Mouse (Mus musculus) embryonic facial prominence, embryonic 15.5 days (tissue): Measurements from ENCODE around the gene Ddost. TPM values are rescaled to one million over a fixed set of nuclear protein-coding genes. Genes with fewer than 3 reads are reported as not detected.
"Not testable (repeated sequence)": the region's sequence is repeated elsewhere in the genome, so short reads cannot be mapped to it uniquely, and the experiment has no call there.

Source experiments
- ATAC-seq: fragments of 200-750 bp; cut with Nextera tagmentation; 2 replicates; pipeline ENCODE4 v1.8.0; 2017; ENCODE audit warnings: low read depth, moderate TSS enrichment; ENCODE audit not compliant: insufficient number of reproducible peaks, low FRiP score, low TSS enrichment
- H3K27ac ChIP-seq: fragments of 300-500 bp; sonication (generic); replicated peaks from 2 replicates; pipeline ENCODE4 v1.5.1; 2015; ENCODE audit warnings: mild to moderate bottlenecking, inconsistent platforms
- H3K27me3 ChIP-seq: fragments of 300-500 bp; sonication (generic); 2 replicates; pipeline ENCODE4 v1.6.1; 2015; ENCODE audit warnings: inconsistent platforms
- H3K36me3 ChIP-seq: fragments of 300-500 bp; sonication (generic); 2 replicates; pipeline ENCODE4 v1.6.1; 2015; ENCODE audit warnings: mild to moderate bottlenecking, inconsistent platforms
- H3K4me1 ChIP-seq: fragments of 300-500 bp; sonication (generic); 2 replicates; pipeline ENCODE4 v1.6.1; 2015; ENCODE audit warnings: inconsistent platforms
- H3K4me2 ChIP-seq: fragments of 300-500 bp; sonication (generic); replicated peaks from 2 replicates; pipeline ENCODE4 v1.6.1; 2015; ENCODE audit warnings: mild to moderate bottlenecking, inconsistent platforms
- H3K4me3 ChIP-seq: fragments of 300-500 bp; sonication (generic); replicated peaks from 2 replicates; pipeline ENCODE4 v1.5.1; 2015; ENCODE audit warnings: mild to moderate bottlenecking, inconsistent platforms
- H3K9ac ChIP-seq: fragments of 300-500 bp; sonication (generic); 2 replicates; pipeline ENCODE4 v1.6.1; 2015; ENCODE audit warnings: inconsistent platforms
- H3K9me3 ChIP-seq: fragments of 300-500 bp; sonication (generic); replicated peaks from 2 replicates; pipeline ENCODE4 v1.6.1; 2016; ENCODE audit warnings: inconsistent platforms
- WGBS: fragments of 180-500 bp; shearing (Covaris S2); methylation state at CpG from one replicate; pipeline ENCODE4 v1.1.7; 2015; 5-methylcytosine and 5-hydroxymethylcytosine counted together
- polyA plus RNA-seq: library from polyadenylated mRNA; unstranded; fragments of >200 nt; fragmentation: Nextera tagmentation; extraction: Ambion mirVana; gene quantifications from 2 replicates; pipeline ENCODE4 v1.2.1, GENCODE M21; 2015

The Ddost gene
- polyA plus RNA-seq, 1 experiment from 2014 or later = 369 TPM

DNA sequence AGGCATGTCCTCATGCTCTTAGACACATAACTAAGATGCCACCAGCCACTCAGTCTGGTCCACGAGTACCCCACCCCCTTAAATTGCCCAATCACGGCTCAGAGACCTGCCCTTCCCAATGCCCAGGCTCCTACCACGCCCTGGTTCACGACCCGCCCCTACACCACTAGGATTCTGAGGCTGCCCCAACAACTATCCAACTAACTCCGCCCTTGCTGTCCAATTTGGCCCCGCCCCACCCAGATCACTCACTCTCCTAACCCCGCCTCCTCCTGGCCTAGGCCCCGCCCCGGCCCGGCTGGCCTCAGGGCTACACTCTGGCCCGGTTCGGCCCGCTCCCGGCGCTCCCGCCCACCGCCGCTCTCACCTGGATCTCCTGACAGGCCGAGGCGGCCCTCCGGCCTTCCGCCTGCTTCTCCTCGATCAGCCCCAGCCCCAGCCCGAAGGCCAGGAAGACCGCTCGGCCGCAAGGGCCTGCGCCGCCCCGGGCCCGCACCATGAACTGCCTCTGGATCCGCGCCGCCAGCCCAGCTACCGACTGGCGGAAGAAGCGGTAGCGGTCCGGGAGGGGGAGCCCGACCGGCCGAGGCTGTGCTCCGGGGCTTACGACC is 21.0 kb downstream of the Ddost start:
- WGBS = under 1% methylated on average over 45 of the region's 45 CpGs

DNA sequence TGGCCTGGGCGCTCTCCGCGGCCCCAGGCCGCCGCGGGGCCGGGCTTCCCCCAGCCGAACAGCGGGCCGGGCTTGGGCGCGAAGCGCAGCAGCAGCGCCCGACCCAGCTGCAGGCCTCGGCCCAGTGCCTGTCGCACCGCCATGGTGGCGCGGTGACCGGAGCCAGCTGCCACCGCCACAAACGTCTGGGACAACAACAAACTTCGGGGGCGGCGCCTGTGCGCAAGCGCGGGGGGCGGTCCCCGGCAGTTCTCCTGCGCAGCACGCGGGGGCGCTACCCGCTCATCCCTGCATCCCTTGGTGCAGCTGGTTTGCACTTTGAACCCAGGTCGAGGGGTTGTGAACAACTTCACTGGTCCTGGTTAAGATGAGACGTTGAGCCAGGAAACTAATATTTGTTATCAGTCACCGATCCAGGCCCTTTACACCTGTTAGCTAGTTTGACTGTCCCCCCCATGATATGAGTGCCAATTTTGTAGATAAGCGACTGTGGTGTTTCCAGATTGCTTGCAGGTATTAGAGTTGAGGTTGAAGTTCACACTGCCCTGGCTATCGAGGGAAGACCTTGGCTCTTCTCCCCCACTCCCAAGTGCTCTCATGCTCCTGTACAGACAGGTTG is 21.7 kb downstream of the Ddost start, which contains the start of gene Pink1:
Gene Pink1, minus strand, starts transcription at position 231 of the 619 bp plus-strand sequence.
- no peaks in the 10 kb centered on the region for H3K9me3 ChIP-seq
- WGBS = 3% methylated on average over 41 of the region's 41 CpGs
- peak; percentile 56 for ATAC-seq
- H3K4me2 ChIP-seq = peak within 1 kb of the TSS; percentile 56
- H3K27me3 ChIP-seq = peaks cover 7% of the 10 kb centered on the region
- peak within 1 kb of the TSS; percentile 90 for H3K9ac ChIP-seq
- H3K4me1 ChIP-seq = peaks cover 21% of the 10 kb centered on the region; the same call in 1 of the 2 replicates
- peak within 1 kb of the TSS; percentile 96 for H3K4me3 ChIP-seq
- H3K27ac ChIP-seq = peak within 1 kb of the TSS; percentile 96
- H3K36me3 ChIP-seq = no peaks in the 10 kb centered on the region

More for the DNA sequence above, 21.0 kb downstream of the Ddost start:
- H3K36me3 ChIP-seq = no peaks in the 10 kb centered on the region
- no peaks in the 10 kb centered on the region for H3K9me3 ChIP-seq
- H3K4me2 ChIP-seq = peak overlapping the region; percentile 56
- H3K27ac ChIP-seq = peak overlapping the region; percentile 96
- H3K4me3 ChIP-seq = peak overlapping the region; percentile 96
- peak; percentile 89 for ATAC-seq
- H3K27me3 ChIP-seq = peaks cover under 1% of the 10 kb centered on the region; the same call in 1 of the 2 replicates
- H3K9ac ChIP-seq = peak overlapping the region; percentile 90
- peaks cover 20% of the 10 kb centered on the region; the same call in 1 of the 2 replicates for H3K4me1 ChIP-seq

DNA sequence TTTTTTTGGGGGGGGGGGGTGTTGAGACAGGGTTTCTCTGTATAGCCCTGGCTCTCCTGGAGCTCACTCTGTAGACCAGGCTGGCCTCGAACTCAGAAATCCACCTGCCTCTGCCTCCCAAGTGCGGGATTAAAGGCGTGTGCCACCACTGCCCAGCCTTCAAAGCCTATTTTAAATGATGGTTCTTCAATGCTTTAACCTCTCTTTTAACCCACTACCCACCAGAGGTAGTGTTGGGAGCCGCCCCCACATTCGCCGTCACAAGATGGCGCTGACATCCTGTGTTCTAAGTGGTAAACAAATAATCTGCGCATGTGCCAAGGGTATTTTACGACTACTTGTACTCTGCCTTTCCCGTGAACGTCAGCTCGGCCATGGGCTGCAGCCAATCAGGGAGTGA is 22.6 kb downstream of the Ddost start:
- not testable (repeated sequence) for ATAC-seq, H3K36me3 ChIP-seq, H3K9ac ChIP-seq, H3K4me2 ChIP-seq, H3K4me3 ChIP-seq, H3K9me3 ChIP-seq
- H3K4me1 ChIP-seq = peaks cover 21% of the 10 kb centered on the region; the same call in 1 of the 2 replicates
- H3K27ac ChIP-seq = 0 out of 2 replicates have a peak overlapping the region, but pooled peaks have one; percentile 34
- WGBS = 65% methylated on average over 8 of the region's 12 CpGs
- H3K27me3 ChIP-seq = peaks cover 16% of the 10 kb centered on the region

DNA sequence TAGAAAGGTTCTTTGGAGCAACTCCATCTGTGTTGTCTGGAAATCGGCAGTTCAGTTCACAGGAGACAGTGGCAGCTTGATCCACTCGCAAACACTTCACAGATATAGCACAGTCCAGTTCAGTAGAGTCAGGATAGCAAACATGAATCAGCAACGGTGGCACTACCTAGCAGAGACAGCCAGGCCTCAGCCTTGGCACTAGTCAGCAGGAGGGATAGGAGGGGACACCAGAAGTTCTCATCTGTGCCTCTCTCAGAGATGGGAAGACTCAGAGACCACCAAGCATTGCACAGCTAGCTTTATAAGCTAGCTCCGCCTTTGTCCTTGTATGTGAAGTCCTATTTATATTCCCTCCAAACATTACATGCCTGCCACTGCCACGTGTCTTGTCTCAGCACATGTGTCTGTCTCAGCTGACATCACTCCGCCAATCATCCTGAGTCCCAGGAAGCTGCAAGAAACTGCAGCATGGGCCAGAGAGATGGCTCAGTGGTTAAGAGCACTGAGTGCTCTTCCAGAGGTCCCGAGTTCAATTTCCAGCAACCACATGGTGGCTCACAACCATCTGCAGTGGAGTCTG is 23.5 kb downstream of the Ddost start:
- no peaks in the 10 kb centered on the region for H3K9me3 ChIP-seq
- no peaks in the 10 kb centered on the region for H3K36me3 ChIP-seq
- H3K27me3 ChIP-seq = peaks cover 16% of the 10 kb centered on the region
- peak overlapping the region; percentile 68; the same call in 1 of the 2 replicates for H3K27ac ChIP-seq
- H3K4me3 ChIP-seq = peak overlapping the region; percentile 24
- no peak overlapping the region for H3K9ac ChIP-seq
- ATAC-seq = no peak
- peaks cover 21% of the 10 kb centered on the region; the same call in 1 of the 2 replicates for H3K4me1 ChIP-seq
- WGBS = 66% methylated on average over 7 of the region's 7 CpGs
- peak overlapping the region; percentile 41 for H3K4me2 ChIP-seq

DNA sequence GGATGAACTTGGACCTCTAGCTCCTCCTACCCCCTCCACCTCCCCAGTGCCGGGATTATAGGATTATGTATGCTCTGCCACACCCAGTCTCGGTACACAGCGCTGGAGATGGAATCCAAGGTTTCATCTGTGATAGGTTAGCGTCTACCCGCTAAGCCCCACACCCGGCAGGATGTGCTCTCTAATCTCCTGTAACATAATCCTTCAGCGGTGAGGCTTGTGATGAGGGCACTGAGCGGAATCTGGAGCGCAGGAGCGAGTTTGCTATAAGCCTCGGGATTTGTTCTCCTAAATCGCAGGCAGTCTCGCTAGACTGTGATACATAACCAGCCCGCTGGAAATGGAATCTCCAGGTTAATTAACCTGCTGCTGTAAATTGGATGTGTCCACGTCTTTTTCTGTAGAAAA is 25.7 kb downstream of the Ddost start:
- Histone ChIP-seq H3K9ac (no peak overlapping the region), H3K27me3 (peaks cover 16% of the 10 kb centered on the region), H3K9me3 (no peaks in the 10 kb centered on the region), H3K4me3 (no peak overlapping the region), H3K27ac (no peak overlapping the region), H3K4me1 (peaks cover 13% of the 10 kb centered on the region; the same call in 1 of the 2 replicates), H3K4me2 (no peak overlapping the region), H3K36me3 (no peaks in the 10 kb centered on the region)
- 4% methylated on average over 15 of the region's 15 CpGs for WGBS
- no peak for ATAC-seq

DNA sequence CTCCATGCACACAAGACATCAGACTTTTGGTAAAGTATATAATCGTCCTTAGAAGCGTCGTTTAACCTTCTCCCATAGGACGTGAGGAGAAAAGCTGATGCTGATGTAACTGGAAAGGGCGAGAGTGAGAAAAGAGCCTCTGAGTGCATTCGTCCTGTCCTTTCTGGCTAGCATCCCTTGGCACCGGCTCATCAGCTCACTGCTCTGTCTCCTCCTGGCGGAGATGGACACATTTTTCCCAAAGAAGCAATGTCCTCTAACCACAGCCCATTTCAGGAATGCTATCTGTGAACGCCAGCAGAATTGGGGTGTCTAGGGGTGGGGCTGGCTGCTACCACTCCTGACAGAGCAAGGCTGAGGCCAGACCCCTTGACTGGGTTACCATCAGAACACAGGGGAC is 27.1 kb downstream of the Ddost start:
- Histone ChIP-seq H3K36me3 (no peaks in the 10 kb centered on the region), H3K4me1 (peaks cover 6% of the 10 kb centered on the region; the same call in 1 of the 2 replicates), H3K4me2 (no peak overlapping the region), H3K27ac (no peak overlapping the region), H3K27me3 (peaks cover 16% of the 10 kb centered on the region), H3K4me3 (no peak overlapping the region), H3K9ac (no peak overlapping the region), H3K9me3 (no peaks in the 10 kb centered on the region)
- WGBS = 76% methylated on average over 9 of the region's 9 CpGs
- no peak for ATAC-seq

DNA sequence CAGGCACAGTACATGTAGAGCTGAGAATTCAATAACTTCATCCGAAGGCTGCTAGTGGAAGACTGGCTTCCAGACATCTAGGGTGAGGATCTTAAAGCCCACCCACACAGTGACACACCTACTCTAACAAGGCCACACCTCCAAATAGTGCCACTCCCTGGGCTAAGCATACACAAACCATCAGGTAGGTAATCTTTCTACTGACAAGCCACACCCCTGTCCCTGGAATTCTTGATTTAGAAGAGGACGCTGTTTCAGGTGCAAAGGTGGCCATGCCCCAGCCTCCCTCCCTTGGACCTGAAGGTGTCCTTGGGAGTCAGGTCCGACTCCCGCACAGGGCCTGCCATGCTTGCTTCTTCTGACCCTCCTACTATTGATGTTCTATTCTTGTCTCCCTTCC is 28.6 kb downstream of the Ddost start:
- no peak overlapping the region for H3K4me2 ChIP-seq
- H3K9me3 ChIP-seq = no peaks in the 10 kb centered on the region
- H3K27me3 ChIP-seq = peaks cover 16% of the 10 kb centered on the region
- no peaks in the 10 kb centered on the region for H3K36me3 ChIP-seq
- H3K4me3 ChIP-seq = no peak overlapping the region
- H3K27ac ChIP-seq = no peak overlapping the region
- no peak overlapping the region for H3K9ac ChIP-seq
- peaks cover 6% of the 10 kb centered on the region; the same call in 1 of the 2 replicates for H3K4me1 ChIP-seq
- 79% methylated on average over 4 of the region's 4 CpGs for WGBS
- no peak for ATAC-seq

DNA sequence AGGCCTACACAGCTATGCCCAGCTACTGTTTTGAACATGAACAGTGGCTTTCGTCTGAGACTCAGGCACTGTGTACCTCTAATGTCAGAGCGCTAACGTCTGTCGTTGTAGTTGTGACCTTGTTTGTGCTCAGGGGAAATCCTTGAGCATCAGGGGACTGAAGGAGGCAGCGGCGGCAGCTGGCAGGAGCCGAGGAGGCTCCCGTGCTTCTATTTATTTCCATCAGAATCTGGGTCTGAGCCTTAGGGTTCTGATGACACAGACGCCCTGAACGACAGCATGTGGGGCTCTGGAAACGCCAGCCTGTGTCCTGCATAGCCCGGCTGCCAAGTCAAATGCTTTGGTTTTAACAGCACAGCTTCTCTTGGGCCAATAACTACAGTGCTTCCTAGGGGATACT is 30.5 kb downstream of the Ddost start:
- H3K27me3 ChIP-seq = peaks cover 16% of the 10 kb centered on the region
- no peak overlapping the region for H3K9ac ChIP-seq
- no peak overlapping the region for H3K27ac ChIP-seq
- 75% methylated on average over 12 of the region's 12 CpGs for WGBS
- H3K4me1 ChIP-seq = peaks cover 6% of the 10 kb centered on the region; the same call in 1 of the 2 replicates
- H3K4me2 ChIP-seq = no peak overlapping the region
- no peaks in the 10 kb centered on the region for H3K36me3 ChIP-seq
- ATAC-seq = no peak
- H3K9me3 ChIP-seq = no peaks in the 10 kb centered on the region
- no peak overlapping the region for H3K4me3 ChIP-seq

DNA sequence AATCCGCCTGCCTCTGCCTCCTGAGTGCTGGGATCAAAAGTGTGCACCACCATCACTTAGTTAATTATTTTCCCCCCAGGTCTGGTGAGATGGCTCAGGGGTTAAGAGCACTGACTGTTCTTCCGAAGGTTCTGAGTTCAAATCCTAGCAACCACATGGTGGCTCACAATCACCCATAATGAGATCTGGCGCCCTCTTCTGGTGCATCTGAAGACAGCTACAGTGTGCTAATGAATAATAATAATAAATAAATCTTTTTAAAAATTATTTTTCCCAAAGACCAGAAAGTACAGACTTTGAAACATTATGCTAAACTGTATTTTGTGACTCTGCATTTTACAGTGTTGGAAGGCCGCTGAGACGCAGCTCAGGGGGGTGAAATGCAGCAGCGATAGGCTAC is 31.1 kb downstream of the Ddost start:
- no peaks in the 10 kb centered on the region for H3K9me3 ChIP-seq
- no peak overlapping the region for H3K4me2 ChIP-seq
- H3K27me3 ChIP-seq = peaks cover 14% of the 10 kb centered on the region
- no peak for ATAC-seq
- peaks cover 4% of the 10 kb centered on the region; the same call in 1 of the 2 replicates for H3K4me1 ChIP-seq
- no peaks in the 10 kb centered on the region for H3K36me3 ChIP-seq
- no peak overlapping the region for H3K9ac ChIP-seq
- no peak overlapping the region for H3K4me3 ChIP-seq
- 85% methylated on average over 6 of the region's 6 CpGs for WGBS
- H3K27ac ChIP-seq = no peak overlapping the region

DNA sequence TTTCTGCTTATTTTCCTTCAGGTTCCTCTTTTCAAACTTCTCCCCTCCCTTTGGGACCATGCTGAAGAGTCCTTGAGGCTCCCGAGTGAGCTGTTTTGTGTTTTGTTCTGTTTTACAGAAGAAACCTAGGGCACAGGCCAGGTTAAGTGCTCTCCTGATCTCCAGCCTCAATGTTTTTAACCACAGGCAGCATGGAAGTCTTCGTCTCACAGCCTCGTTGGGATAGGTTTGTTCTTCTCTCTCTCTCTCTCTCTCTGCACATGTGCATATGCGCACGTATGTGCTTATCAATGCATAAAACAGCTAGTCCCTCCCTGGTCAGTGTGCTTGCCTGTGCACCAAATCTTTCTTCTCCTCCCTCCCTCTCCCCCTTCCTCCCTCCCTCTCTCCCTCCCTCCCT is 32.3 kb downstream of the Ddost start:
- no peak overlapping the region for H3K27ac ChIP-seq
- H3K36me3 ChIP-seq = no peaks in the 10 kb centered on the region
- WGBS = 66% methylated on average over 5 of the region's 5 CpGs
- no peak overlapping the region for H3K4me3 ChIP-seq
- H3K4me2 ChIP-seq = no peak overlapping the region
- peaks cover 2% of the 10 kb centered on the region for H3K27me3 ChIP-seq
- H3K4me1 ChIP-seq = 0 out of 2 replicates have a peak, but pooled peaks cover 7% of the 10 kb centered on the region
- no peak overlapping the region for H3K9ac ChIP-seq
- ATAC-seq = no peak
- H3K9me3 ChIP-seq = no peaks in the 10 kb centered on the region

DNA sequence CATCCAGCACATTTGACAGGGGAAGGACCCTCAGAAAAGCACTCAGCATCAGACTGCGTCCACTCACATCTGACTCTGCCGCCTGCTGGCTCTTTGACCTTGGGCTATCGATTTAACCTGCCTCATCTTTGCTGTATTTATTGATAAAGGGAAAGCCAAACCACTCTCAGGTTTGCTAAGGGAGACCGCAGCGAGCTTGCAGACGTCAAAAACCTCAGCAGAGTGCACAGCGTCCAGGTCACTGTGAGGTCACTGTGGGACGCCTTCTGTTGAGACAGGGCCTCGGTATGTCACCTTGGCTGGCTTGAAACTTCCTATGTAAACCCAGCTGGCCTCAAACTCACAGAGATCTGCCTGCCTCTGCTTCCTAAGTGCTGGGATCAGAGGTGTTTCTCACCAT is 32.8 kb downstream of the Ddost start:
- ATAC-seq = no peak
- Histone ChIP-seq H3K36me3 (no peaks in the 10 kb centered on the region), H3K9ac (no peak overlapping the region), H3K4me2 (no peak overlapping the region), H3K27me3 (no peaks in the 10 kb centered on the region; the same call in 1 of the 2 replicates), H3K4me1 (0 out of 2 replicates have a peak, but pooled peaks cover 7% of the 10 kb centered on the region), H3K9me3 (no peaks in the 10 kb centered on the region), H3K4me3 (no peak overlapping the region), H3K27ac (no peak overlapping the region)
- 78% methylated on average over 9 of the region's 9 CpGs for WGBS
